Mouse (Mus musculus) embryonic fibroblast, embryonic 13.5 days (primary cell): Measurements from ENCODE around the gene Rab9.

ENCODE experiments used
- CTCF ChIP-seq: IDR thresholded peaks from 2 replicates; pipeline ENCODE4 v1.5.1; 2011; ENCODE audit warnings: mild to moderate bottlenecking, control low read depth, low read length, moderate library complexity, borderline replicate concordance; ENCODE audit not compliant: insufficient read depth
- POLR2A ChIP-seq: IDR thresholded peaks from 2 replicates; pipeline ENCODE4 v1.6.1; 2011; ENCODE audit warnings: low read depth, mild to moderate bottlenecking, control low read depth, low read length, moderate library complexity

GRCm38 (mm10) chrX:166444552-166444951 lies 35.1 kb downstream of the Rab9 start:
- TF ChIP-seq POLR2A, result no peak
- no peak for TF ChIP-seq CTCF
